Mouse (Mus musculus) heart, embryonic 10.5 days (tissue): Measurements from ENCODE around the gene Ddx54. TPM values are rescaled to one million over a fixed set of nuclear protein-coding genes. Genes with fewer than 3 reads are reported as not detected.
A peak's percentile ranks its signal among the peaks of the same experiment; 100 is the strongest.

Experiments
- DNase-seq: peaks from one replicate; pipeline ENCODE4 v3.0.0-alpha.2; 2017; ENCODE audit warnings: low spot score
- H3K27ac ChIP-seq: fragments of 300-500 bp; sonication (generic); 2 replicates; pipeline ENCODE4 v1.5.1; 2016; ENCODE audit warnings: mild to moderate bottlenecking
- H3K27me3 ChIP-seq: fragments of 300-500 bp; sonication (generic); 2 replicates; pipeline ENCODE4 v1.6.1; 2016; ENCODE audit warnings: mild to moderate bottlenecking; ENCODE audit not compliant: poor library complexity, insufficient read depth, severe bottlenecking
- H3K36me3 ChIP-seq: fragments of 300-500 bp; sonication (generic); 2 replicates; pipeline ENCODE4 v1.6.1; 2016; ENCODE audit warnings: mild to moderate bottlenecking, moderate library complexity
- H3K4me1 ChIP-seq: fragments of 300-500 bp; sonication (generic); 2 replicates; pipeline ENCODE4 v1.6.1; 2016; ENCODE audit warnings: mild to moderate bottlenecking
- H3K4me3 ChIP-seq: fragments of 300-500 bp; sonication (generic); 2 replicates; pipeline ENCODE4 v1.5.1; 2016; ENCODE audit warnings: mild to moderate bottlenecking, moderate library complexity
- H3K9me3 ChIP-seq: fragments of 300-500 bp; sonication (generic); 2 replicates; pipeline ENCODE4 v1.6.1; 2016; ENCODE audit warnings: mild to moderate bottlenecking, moderate library complexity
- WGBS: fragments of 180-500 bp; shearing (Covaris S2); methylation state at CpG from one replicate; pipeline ENCODE4 v1.1.7; 2016; 5-methylcytosine and 5-hydroxymethylcytosine counted together
- polyA plus RNA-seq: library from polyadenylated mRNA; unstranded; fragments of >200 nt; fragmentation: Nextera tagmentation; extraction: Ambion mirVana; gene quantifications from 2 replicates; pipeline ENCODE4 v1.2.1, GENCODE M21; 2016

The Ddx54 gene
- 47.1 and 49.4 TPM in 2 replicates for polyA plus RNA-seq

DNA sequence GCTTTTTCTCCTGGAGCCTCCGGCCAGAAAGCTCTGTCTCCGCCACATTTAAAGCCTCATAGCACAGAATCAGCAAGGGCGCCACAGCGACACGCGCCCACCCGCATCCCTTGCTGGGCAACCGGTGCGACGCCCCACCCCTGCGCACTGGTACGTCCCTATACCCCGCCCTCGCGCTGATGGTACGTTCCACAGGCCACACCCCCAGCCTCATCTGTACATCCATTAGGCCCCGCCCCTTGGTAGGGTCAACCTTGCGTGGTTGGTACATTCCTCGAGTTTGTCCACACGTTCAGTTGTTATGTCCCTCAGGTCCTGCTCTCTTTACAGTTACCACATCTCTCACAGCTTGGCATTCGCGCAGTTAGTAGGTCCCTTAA lies at the start of gene Ddx54, which contains the start of gene Rita1:
TSS of gene Ddx54 (plus strand) at position 298 of the 380 bp plus-strand sequence.
TSS of gene Rita1 (minus strand) at position 148 of the 380 bp plus-strand sequence.
- H3K4me3 ChIP-seq, result peak within 1 kb of the TSS; percentile 66
- 0% methylated on average over 22 of the region's 22 CpGs for WGBS
- peak; percentile 98 for DNase-seq

DNA sequence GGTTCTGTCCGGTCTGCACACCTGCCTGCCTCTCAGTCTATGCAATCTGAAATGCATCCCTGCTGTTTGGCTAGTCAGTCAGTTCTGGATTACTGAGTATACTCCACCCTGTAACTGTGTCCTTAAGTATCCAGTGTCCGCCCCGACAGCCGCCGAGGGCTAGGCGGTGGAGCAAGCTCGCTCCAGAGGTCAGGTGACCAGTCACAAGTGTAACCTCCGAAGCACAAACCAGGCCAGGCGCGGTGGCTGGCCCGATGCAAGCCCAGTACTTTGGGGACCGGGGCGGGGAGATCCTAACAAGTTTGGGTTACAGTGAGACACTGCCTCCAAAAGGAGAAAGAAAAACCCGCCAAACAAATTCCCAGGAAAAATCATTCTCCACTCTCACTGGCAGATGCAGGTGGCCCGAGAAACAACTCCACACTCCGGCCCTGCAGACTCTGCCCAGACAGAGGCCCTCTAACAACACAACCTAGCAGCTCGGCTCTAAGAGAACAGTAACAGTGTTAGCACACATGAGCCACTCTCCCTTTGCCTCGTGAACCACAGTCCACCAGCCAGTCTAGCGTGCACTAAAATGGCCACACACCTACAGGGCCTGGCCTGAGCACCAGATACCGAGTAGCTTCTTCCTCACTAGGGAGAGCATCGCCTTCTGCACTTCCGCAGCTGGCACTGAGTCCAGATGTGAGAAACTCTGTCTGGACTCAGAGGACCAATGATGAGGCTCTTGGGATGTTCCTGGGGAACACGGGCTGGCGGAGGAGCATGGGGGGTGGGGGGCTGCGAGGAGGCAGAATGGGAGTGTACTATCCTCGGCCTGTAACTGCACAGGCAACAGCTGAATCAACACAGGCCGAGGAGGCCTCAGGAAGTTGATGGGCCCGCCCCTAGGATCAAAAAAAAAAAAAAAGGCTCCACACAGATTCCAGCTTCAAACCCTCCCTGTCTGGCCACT lies 49.3 kb upstream of the Ddx54 start:
- DNase-seq, result no peak
- Histone ChIP-seq H3K4me3 (peak overlapping the region; percentile 18; the same call in 1 of the 2 replicates), H3K9me3 (no peaks in the 10 kb centered on the region), H3K4me1 (peaks cover 82% of the 10 kb centered on the region), H3K27ac (peak overlapping the region; percentile 84), H3K27me3 (0 out of 2 replicates have a peak, but pooled peaks cover 4% of the 10 kb centered on the region), H3K36me3 (0 out of 2 replicates have a peak, but pooled peaks cover under 1% of the 10 kb centered on the region)
- WGBS, result 49% methylated on average over 28 of the region's 28 CpGs

More for the DNA sequence above, at the start of gene Ddx54, which contains the start of gene Rita1:
- no peaks in the 10 kb centered on the region for H3K9me3 ChIP-seq
- H3K36me3 ChIP-seq, result peaks cover 42% of the 10 kb centered on the region
- H3K4me1 ChIP-seq, result peaks cover 15% of the 10 kb centered on the region
- peak within 1 kb of the TSS; percentile 95 for H3K27ac ChIP-seq
- H3K27me3 ChIP-seq, result no peaks in the 10 kb centered on the region

DNA sequence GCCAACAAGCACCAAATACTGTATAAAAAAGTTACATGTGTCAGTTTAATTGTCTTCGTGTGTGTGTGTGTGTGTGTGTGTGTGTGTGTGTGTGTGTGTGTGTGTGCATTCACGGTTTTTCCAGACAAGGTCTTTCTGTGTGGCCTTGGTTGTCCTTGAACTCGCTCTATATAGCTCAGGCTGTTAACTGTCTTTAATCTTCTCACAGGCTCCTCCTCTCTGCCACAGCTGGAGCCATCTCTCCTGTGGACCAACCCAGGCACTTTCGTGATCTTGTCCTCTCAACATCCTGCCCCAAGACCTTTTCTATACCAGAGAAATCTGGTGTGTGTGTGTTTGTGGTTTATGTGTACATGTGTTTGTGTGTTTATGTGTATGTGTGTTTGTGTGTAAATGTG lies 48.6 kb upstream of the Ddx54 start:
- DNase-seq, result no peak
- 43% methylated on average over 4 of the region's 4 CpGs for WGBS
- Histone ChIP-seq H3K4me3 (peak overlapping the region; percentile 18; the same call in 1 of the 2 replicates), H3K9me3 (no peaks in the 10 kb centered on the region), H3K36me3 (no peaks in the 10 kb centered on the region), H3K27me3 (0 out of 2 replicates have a peak, but pooled peaks cover 6% of the 10 kb centered on the region), H3K4me1 (peaks cover 82% of the 10 kb centered on the region), H3K27ac (peak overlapping the region; percentile 84)

DNA sequence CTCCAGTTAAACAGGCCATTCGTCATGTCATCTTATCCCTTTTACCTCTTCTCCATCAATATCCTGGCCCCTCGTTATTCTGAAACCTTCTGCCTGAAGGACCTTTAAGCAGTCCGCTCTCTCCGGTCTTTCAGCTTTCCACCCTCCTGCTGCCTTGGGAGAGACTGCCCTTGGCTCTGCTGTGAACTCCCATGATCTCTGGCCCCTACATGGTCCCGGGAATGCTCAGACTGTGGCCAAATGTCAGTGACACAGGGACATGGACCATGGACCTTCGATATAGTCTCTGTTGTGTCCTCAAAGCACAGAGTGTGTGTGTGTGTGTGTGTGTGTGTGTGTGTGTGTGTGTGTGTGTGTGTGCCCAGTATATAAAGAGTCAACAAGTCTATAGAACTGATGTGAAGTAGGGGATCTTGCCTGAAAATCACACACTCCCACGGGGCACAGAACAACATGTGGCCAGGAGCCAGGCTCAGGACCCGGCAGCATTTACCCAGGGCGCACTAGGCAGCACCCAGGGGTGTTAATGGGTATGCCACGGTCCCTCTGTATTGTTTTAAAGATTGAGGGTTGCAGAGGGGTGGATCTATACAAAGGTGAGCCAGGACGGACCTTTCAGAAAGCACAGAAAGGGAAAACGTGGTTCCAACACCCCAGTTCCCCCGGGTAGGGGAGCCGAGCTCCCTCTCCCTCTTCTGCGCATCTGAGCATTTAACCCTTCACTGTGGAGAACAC lies 47.2 kb upstream of the Ddx54 start:
- no peaks in the 10 kb centered on the region for H3K36me3 ChIP-seq
- peaks cover 84% of the 10 kb centered on the region for H3K4me1 ChIP-seq
- H3K27me3 ChIP-seq, result 0 out of 2 replicates have a peak, but pooled peaks cover 6% of the 10 kb centered on the region
- H3K4me3 ChIP-seq, result no peak overlapping the region
- 63% methylated on average over 15 of the region's 15 CpGs for WGBS
- peak overlapping the region; percentile 82 for H3K27ac ChIP-seq
- no peaks in the 10 kb centered on the region for H3K9me3 ChIP-seq
- DNase-seq, result no peak

DNA sequence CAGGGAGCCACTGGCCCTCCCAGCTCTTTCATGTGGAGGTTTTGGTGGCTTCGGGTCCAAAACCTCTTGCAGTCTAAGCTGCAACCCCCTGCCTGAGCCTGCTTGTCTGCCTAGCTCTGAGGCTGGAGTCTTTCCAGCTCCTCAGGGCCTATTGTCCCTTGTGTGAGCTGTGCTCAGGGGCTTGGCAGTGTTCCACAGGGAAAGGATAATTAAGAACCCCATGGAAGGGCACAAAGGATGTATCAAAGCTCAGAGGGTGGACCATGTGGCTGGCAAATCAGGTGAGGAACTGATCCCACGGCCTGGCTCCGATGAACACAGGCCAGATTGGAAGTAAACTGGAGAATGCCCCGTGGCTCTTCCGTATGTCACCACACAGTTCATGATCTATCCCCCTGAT lies 46.4 kb upstream of the Ddx54 start:
- Histone ChIP-seq H3K4me1 (peaks cover 84% of the 10 kb centered on the region), H3K27ac (peak overlapping the region; percentile 82), H3K27me3 (0 out of 2 replicates have a peak, but pooled peaks cover 6% of the 10 kb centered on the region), H3K4me3 (no peak overlapping the region), H3K9me3 (no peaks in the 10 kb centered on the region), H3K36me3 (no peaks in the 10 kb centered on the region)
- WGBS, result 76% methylated on average over 5 of the region's 5 CpGs
- no peak for DNase-seq

DNA sequence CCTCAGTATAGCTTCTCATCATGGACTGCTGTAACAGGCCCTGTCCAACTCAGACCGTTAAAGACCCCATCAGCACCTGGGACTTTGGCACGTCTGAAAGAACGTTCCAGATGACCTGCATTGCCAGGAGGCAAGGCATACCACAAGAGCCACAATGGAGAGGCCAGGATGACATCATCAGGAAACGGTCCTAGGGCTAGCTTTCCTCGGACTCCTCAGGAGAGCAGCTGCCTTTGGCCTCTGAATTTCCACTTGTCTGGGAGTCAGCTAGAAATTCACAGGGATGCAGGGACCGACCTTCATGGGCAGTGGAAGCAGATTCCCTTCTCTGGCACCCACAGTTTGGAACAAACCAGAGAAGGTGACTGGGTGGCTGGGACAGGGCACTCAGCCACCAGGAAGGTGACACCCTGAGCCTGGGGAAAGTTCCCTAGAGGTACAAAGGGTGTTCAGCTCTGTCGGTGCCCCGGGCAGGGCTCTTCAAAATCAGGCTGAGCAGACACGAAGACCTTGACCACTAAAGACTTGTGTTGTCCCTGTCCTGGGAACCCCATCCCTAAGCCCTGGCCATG lies 45.8 kb upstream of the Ddx54 start:
- H3K36me3 ChIP-seq, result no peaks in the 10 kb centered on the region
- H3K4me1 ChIP-seq, result peaks cover 89% of the 10 kb centered on the region
- 0 out of 2 replicates have a peak, but pooled peaks cover 6% of the 10 kb centered on the region for H3K27me3 ChIP-seq
- DNase-seq, result no peak
- no peaks in the 10 kb centered on the region for H3K9me3 ChIP-seq
- no peak overlapping the region for H3K4me3 ChIP-seq
- H3K27ac ChIP-seq, result peak overlapping the region; percentile 82
- WGBS, result 44% methylated on average over 9 of the region's 9 CpGs

DNA sequence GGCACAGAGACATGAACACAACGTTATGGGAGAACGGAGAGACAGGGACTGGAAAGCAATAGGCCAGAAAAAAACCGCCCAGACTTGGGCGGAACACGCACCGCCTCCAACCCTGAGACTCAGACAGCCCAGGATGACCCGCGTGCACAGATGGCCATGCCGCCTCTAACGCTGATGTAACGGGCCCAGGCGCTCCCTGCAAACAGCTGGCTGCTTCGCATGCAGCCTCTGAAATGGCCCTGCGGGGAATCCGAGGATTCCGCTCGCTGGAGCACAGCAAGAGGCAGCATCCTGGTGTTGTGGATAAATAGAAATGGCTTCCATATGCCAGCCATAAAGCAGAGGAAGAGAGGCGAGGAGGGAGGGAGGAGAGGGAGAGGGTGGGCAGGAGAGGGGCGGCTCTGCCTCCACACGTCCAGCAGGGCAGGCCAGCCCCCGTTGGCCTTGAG lies 45.3 kb upstream of the Ddx54 start:
- no peak for DNase-seq
- 44% methylated on average over 21 of the region's 21 CpGs for WGBS
- H3K27me3 ChIP-seq, result 0 out of 2 replicates have a peak, but pooled peaks cover 6% of the 10 kb centered on the region
- peaks cover 92% of the 10 kb centered on the region for H3K4me1 ChIP-seq
- H3K27ac ChIP-seq, result peak overlapping the region; percentile 82
- H3K4me3 ChIP-seq, result no peak overlapping the region; the same call in 1 of the 2 replicates
- no peaks in the 10 kb centered on the region for H3K36me3 ChIP-seq
- H3K9me3 ChIP-seq, result no peaks in the 10 kb centered on the region

DNA sequence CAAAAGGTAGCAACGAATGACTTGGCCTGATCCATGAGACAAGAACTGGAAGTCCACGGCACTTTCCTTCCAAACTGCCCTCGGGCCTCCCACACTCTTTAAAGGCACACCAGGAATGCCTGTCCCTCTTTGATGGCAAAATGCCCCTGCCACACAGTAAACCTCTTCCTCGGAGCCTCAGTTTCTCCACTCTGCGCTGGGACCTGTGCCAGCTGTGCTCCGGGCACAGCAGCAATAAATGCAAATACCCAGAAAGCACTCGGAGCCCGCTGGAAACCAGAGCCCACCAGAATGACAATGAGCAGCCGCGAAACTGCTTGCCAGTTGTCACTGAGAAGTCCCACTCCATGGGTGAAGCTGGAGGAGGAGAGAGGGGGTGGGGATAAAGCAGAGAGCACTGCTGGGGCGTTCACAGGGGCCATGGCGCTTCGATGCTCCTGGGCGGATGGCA lies 44.8 kb upstream of the Ddx54 start:
- no peaks in the 10 kb centered on the region for H3K9me3 ChIP-seq
- WGBS, result 64% methylated on average over 14 of the region's 14 CpGs

DNA sequence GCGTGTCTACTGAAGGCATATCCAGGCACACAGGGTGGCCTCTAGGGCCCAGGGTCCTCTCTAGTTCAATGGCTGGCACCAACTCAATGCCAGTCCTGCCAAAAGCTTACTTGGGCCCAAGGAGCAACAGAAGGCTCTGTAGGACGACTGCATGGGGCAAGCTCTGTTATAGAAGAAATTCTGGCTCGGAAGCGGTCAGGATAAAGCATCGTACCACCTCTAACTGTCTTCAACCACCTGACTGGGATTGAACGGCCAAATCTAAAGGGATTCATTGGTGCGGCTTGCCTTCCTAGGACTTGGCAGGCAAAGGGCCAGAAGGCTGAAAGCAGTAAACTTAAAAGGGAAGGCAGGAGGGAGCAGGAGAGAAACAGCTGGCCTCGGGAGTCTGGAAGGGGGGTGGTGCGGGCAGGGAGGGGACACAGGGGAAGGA lies 44.2 kb upstream of the Ddx54 start:
- H3K4me1 ChIP-seq, result peaks cover 84% of the 10 kb centered on the region
- H3K36me3 ChIP-seq, result no peaks in the 10 kb centered on the region
- H3K27me3 ChIP-seq, result 0 out of 2 replicates have a peak, but pooled peaks cover 6% of the 10 kb centered on the region
- peak overlapping the region; percentile 82 for H3K27ac ChIP-seq
- DNase-seq, result no peak
- H3K4me3 ChIP-seq, result no peak overlapping the region
- 72% methylated on average over 9 of the region's 9 CpGs for WGBS
- no peaks in the 10 kb centered on the region for H3K9me3 ChIP-seq

More for the DNA sequence above, 44.8 kb upstream of the Ddx54 start:
- Histone ChIP-seq H3K4me1 (peaks cover 90% of the 10 kb centered on the region), H3K27me3 (0 out of 2 replicates have a peak, but pooled peaks cover 6% of the 10 kb centered on the region), H3K36me3 (no peaks in the 10 kb centered on the region), H3K27ac (peak overlapping the region; percentile 82), H3K4me3 (no peak overlapping the region; the same call in 1 of the 2 replicates)
- no peak for DNase-seq

DNA sequence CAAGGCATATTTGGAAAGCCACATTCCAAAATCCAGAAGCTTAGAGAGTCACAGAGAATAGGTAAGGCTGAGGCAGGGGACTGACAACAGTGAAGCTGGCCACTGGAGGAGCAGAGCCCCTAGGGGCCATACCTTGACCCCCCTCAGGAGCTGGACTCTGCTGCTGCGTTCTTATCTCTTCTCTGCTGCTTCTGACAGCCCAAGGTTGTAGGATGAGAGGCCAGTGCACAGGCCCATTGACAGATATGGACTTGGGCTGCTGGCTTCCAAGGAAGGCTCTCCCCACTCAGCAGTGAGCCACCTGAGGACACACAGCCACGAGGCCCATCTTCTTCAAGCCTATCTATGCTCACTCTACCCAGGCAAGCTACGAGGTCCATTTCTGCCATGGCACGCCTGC lies 43.6 kb upstream of the Ddx54 start:
- H3K4me1 ChIP-seq, result peaks cover 78% of the 10 kb centered on the region
- H3K27ac ChIP-seq, result peak overlapping the region; percentile 82; the same call in 1 of the 2 replicates
- no peak overlapping the region for H3K4me3 ChIP-seq
- DNase-seq, result no peak
- H3K27me3 ChIP-seq, result 0 out of 2 replicates have a peak, but pooled peaks cover 6% of the 10 kb centered on the region
- H3K36me3 ChIP-seq, result no peaks in the 10 kb centered on the region
- H3K9me3 ChIP-seq, result no peaks in the 10 kb centered on the region
- WGBS, result 63% methylated on average over 4 of the region's 4 CpGs

DNA sequence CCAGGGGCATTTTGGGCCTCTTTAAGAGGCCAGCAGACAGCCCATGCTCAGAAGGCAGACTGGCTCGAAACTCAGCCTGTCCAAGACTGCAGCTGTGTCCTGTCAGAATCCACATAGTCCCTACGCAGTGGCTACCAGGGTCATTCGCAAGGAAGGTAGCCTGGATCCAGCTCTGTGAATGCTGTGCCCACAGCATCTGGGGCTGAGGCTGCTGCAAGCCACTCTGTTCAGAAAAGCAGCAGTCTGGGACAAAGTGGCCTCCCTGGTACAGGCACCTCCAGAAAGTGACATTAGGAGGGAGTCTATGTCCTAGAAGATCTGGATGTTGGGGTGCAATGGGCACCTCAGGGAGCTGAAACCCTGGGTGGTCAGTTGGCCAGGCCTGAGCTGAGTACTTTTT lies 42.7 kb upstream of the Ddx54 start:
- WGBS, result 75% methylated on average over 3 of the region's 3 CpGs
- Histone ChIP-seq H3K4me1 (peaks cover 78% of the 10 kb centered on the region), H3K36me3 (no peaks in the 10 kb centered on the region), H3K4me3 (no peak overlapping the region), H3K9me3 (no peaks in the 10 kb centered on the region), H3K27me3 (0 out of 2 replicates have a peak, but pooled peaks cover 6% of the 10 kb centered on the region), H3K27ac (no peak overlapping the region)
- DNase-seq, result no peak
